11 mouse cellular contexts compared by ENCODE assay signal in genomic region chr10:68125919-68126550, GRCm38 (mm10).
A peak's percentile ranks its signal among the peaks of the same experiment; 100 is the strongest.
DNase-seq lines count a peak whose midpoint lies in the region; ATAC-seq and TF ChIP-seq lines count a peak whose summit lies in the region.
"Had no signal": no experiment of that assay in that cellular context is flagged by ENCODE, and none has a peak within 500 bp of the region (broad histone marks: within the 10 kb centered on the region; RNA-seq: fewer than 3 reads in every experiment).

No protein-coding gene starts in this region.

- TF ChIP-seq CTCF in hindbrain, postnatal 0 days (IDR thresholded peaks at IDR 0.05; ENCODE audit: low read depth), result no peak

- no peak overlapping the region for H3K4me2 ChIP-seq in liver, embryonic 16.5 days (ENCODE audit: low read depth, low read length)
- no peak overlapping the region for H3K4me2 ChIP-seq in liver, embryonic 12.5 days
- no peak overlapping the region for H3K4me2 ChIP-seq in hindbrain, postnatal 0 days (ENCODE audit: low read depth, low read length)
- H3K4me2 ChIP-seq: stomach, embryonic 15.5 days had no signal

- DNase-seq in heart, adult 11 months, result peak; percentile 92
- DNase-seq in heart, embryonic 10.5 days (ENCODE audit: low spot score), result no peak
- DNase-seq in retina, embryonic 14.5 days (ENCODE audit: low spot score), result peak; percentile 81
- no peak for DNase-seq in frontal cortex, postnatal 25 days (ENCODE audit: low spot score in 2 of 2)
- DNase-seq in hindbrain, postnatal 0 days (ENCODE audit: low spot score), result no peak
- DNase-seq: cerebellum, adult 11-12 months had no signal

- H3K27ac ChIP-seq in heart, embryonic 10.5 days, result no peak overlapping the region
- H3K27ac ChIP-seq in liver, embryonic 16.5 days (ENCODE audit: low read length), result 0 out of 2 replicates have a peak overlapping the region, but pooled peaks have one; percentile 8
- H3K27ac ChIP-seq in liver, embryonic 12.5 days, result no peak overlapping the region
- H3K27ac ChIP-seq in hindbrain, postnatal 0 days, result no peak overlapping the region
- H3K27ac ChIP-seq: forebrain, embryonic 10.5 days had no signal

- WGBS in heart, embryonic 10.5 days, result 78% methylated on average over 8 of the region's 8 CpGs
- 52% methylated on average over 8 of the region's 8 CpGs for WGBS in liver, embryonic 16.5 days (ENCODE audit: insufficient replicate concordance)
- 70% methylated on average over 8 of the region's 8 CpGs for WGBS in liver, embryonic 12.5 days (ENCODE audit: insufficient replicate concordance)
- 46% methylated on average over 8 of the region's 8 CpGs for WGBS in hindbrain, postnatal 0 days

- H3K27me3 ChIP-seq in heart, embryonic 10.5 days (ENCODE audit: insufficient read depth, poor library complexity, severe bottlenecking), result no peaks in the 10 kb centered on the region
- H3K27me3 ChIP-seq in liver, embryonic 16.5 days (ENCODE audit: control insufficient read depth, insufficient read depth, low read depth, low read length), result no peaks in the 10 kb centered on the region
- no peaks in the 10 kb centered on the region for H3K27me3 ChIP-seq in liver, embryonic 12.5 days (replicated peaks)
- H3K27me3 ChIP-seq in hindbrain, postnatal 0 days (ENCODE audit: insufficient read depth, low read length), result no peaks in the 10 kb centered on the region
- H3K27me3 ChIP-seq: stomach, embryonic 15.5 days had no signal

- H3K4me1 ChIP-seq in heart, embryonic 10.5 days, result peaks cover 44% of the 10 kb centered on the region
- peaks cover 20% of the 10 kb centered on the region for H3K4me1 ChIP-seq in liver, embryonic 16.5 days (ENCODE audit: control insufficient read depth, low read depth, low read length)
- peaks cover 26% of the 10 kb centered on the region for H3K4me1 ChIP-seq in liver, embryonic 12.5 days
- peaks cover 4% of the 10 kb centered on the region; the same call in 1 of the 2 replicates for H3K4me1 ChIP-seq in hindbrain, postnatal 0 days (ENCODE audit: insufficient read depth, low read length)

- peaks cover 29% of the 10 kb centered on the region for H3K36me3 ChIP-seq in heart, embryonic 10.5 days
- H3K36me3 ChIP-seq in liver, embryonic 16.5 days (ENCODE audit: control insufficient read depth, insufficient read depth), result 0 out of 2 replicates have a peak, but pooled peaks cover 2% of the 10 kb centered on the region
- H3K36me3 ChIP-seq in liver, embryonic 12.5 days, result 0 out of 2 replicates have a peak, but pooled peaks cover 8% of the 10 kb centered on the region
- no peaks in the 10 kb centered on the region for H3K36me3 ChIP-seq in hindbrain, postnatal 0 days (ENCODE audit: insufficient read depth, low read length)

- no peak overlapping the region for H3K9ac ChIP-seq in liver, embryonic 16.5 days (ENCODE audit: low read depth, low read length)
- no peak overlapping the region for H3K9ac ChIP-seq in liver, embryonic 12.5 days
- H3K9ac ChIP-seq in hindbrain, postnatal 0 days (replicated peaks; ENCODE audit: low read length), result no peak overlapping the region
- H3K9ac ChIP-seq: stomach, embryonic 15.5 days had no signal

- no peak overlapping the region for H3K4me3 ChIP-seq in heart, embryonic 10.5 days
- no peak overlapping the region for H3K4me3 ChIP-seq in liver, embryonic 16.5 days (ENCODE audit: low read depth, low read length)
- H3K4me3 ChIP-seq in liver, embryonic 12.5 days, result no peak overlapping the region
- no peak overlapping the region for H3K4me3 ChIP-seq in hindbrain, postnatal 0 days (ENCODE audit: low read length)
- H3K4me3 ChIP-seq: forebrain, embryonic 10.5 days; stomach, embryonic 15.5 days had no signal

- no peaks in the 10 kb centered on the region for H3K9me3 ChIP-seq in heart, embryonic 10.5 days
- no peaks in the 10 kb centered on the region for H3K9me3 ChIP-seq in liver, embryonic 16.5 days (replicated peaks; ENCODE audit: control insufficient read depth, low read length)
- H3K9me3 ChIP-seq in liver, embryonic 12.5 days (replicated peaks), result no peaks in the 10 kb centered on the region
- H3K9me3 ChIP-seq in hindbrain, postnatal 0 days (ENCODE audit: low read length), result no peaks in the 10 kb centered on the region
- H3K9me3 ChIP-seq: forebrain, embryonic 10.5 days; stomach, embryonic 15.5 days had no signal

- ATAC-seq in liver, embryonic 16.5 days (ENCODE audit: low read depth), result no peak
- ATAC-seq in liver, embryonic 12.5 days, result no peak
- peak; percentile 40 for ATAC-seq in granulocyte monocyte progenitor cell, adult 5-6 weeks (replicated peaks; ENCODE audit: poor library complexity, severe bottlenecking)
- ATAC-seq in hindbrain, postnatal 0 days, result no peak

Comparison
In these comparisons a context has a peak if more than half of its experiments do, and no peak if none do; other contexts are left out.
1. DNase-seq: peak in heart, adult 11 months (single experiment) and retina, embryonic 14.5 days (single experiment); none in heart, embryonic 10.5 days (single experiment), frontal cortex, postnatal 25 days (0 of 2) and hindbrain, postnatal 0 days (single experiment).